In genomic region chr14:108034162-108034561, GRCm38 (mm10) we compare ENCODE assay signal across 27 mouse cellular contexts.
DNase-seq lines count a peak whose midpoint lies in the region; ATAC-seq and TF ChIP-seq lines count a peak whose summit lies in the region.
"Had no signal": no experiment of that assay in that cellular context is flagged by ENCODE, and none has a peak within 500 bp of the region (broad histone marks: within the 10 kb centered on the region; RNA-seq: fewer than 3 reads in every experiment).

No protein-coding gene starts in this region.

- H3K79me3 ChIP-seq in C2C12 (ENCODE audit: low read depth) = no peaks in the 10 kb centered on the region

- no peaks in the 10 kb centered on the region for H3K36me3 ChIP-seq in limb, embryonic 14.5 days (ENCODE audit: control insufficient read depth, insufficient read depth, low read length)
- H3K36me3 ChIP-seq in limb, embryonic 10.5 days = no peaks in the 10 kb centered on the region
- no peaks in the 10 kb centered on the region for H3K36me3 ChIP-seq in C2C12 (ENCODE audit: control insufficient read depth, insufficient read depth)
- H3K36me3 ChIP-seq in forebrain, embryonic 12.5 days (replicated peaks) = no peaks in the 10 kb centered on the region
- H3K36me3 ChIP-seq: embryonic facial prominence, embryonic 12.5 days; G1E; heart, embryonic 12.5 days; heart, embryonic 15.5 days; hindbrain, embryonic 10.5 days; hindbrain, embryonic 13.5 days; intestine, embryonic 15.5 days had no signal

- no peak overlapping the region for H3K27ac ChIP-seq in limb, embryonic 14.5 days (replicated peaks; ENCODE audit: low read depth, low read length)
- no peak overlapping the region for H3K27ac ChIP-seq in limb, embryonic 10.5 days
- H3K27ac ChIP-seq in forebrain, embryonic 12.5 days = no peak overlapping the region
- H3K27ac ChIP-seq: embryonic facial prominence, embryonic 12.5 days; forebrain, embryonic 13.5 days; heart, embryonic 15.5 days; hindbrain, embryonic 10.5 days; hindbrain, embryonic 13.5 days; intestine, embryonic 15.5 days had no signal

- no peaks in the 10 kb centered on the region for H3K27me3 ChIP-seq in limb, embryonic 14.5 days (ENCODE audit: control insufficient read depth, insufficient read depth, low read length)
- H3K27me3 ChIP-seq in limb, embryonic 10.5 days (ENCODE audit: low read depth, poor library complexity, severe bottlenecking) = no peaks in the 10 kb centered on the region
- no peaks in the 10 kb centered on the region for H3K27me3 ChIP-seq in C2C12 (ENCODE audit: control insufficient read depth, insufficient read depth, insufficient read length)
- no peaks in the 10 kb centered on the region for H3K27me3 ChIP-seq in forebrain, embryonic 12.5 days
- H3K27me3 ChIP-seq: CH12.LX; embryonic facial prominence, embryonic 12.5 days; forebrain, embryonic 13.5 days; heart, embryonic 12.5 days; heart, embryonic 15.5 days; hindbrain, embryonic 13.5 days; intestine, embryonic 15.5 days had no signal

- WGBS in limb, embryonic 14.5 days = 68% methylated on average over 1 of the region's 1 CpGs
- WGBS in limb, embryonic 10.5 days = 85% methylated on average over 1 of the region's 1 CpGs
- WGBS in forebrain, embryonic 12.5 days = 91% methylated on average over 1 of the region's 1 CpGs

- no peak for TF ChIP-seq POLR2A in limb, embryonic 14.5 days (IDR thresholded peaks at IDR 0.05; ENCODE audit: borderline replicate concordance, extremely low read depth, insufficient read depth, insufficient read length)

- peak; percentile 9 for DNase-seq in limb, embryonic 14.5 days (ENCODE audit: low spot score)
- DNase-seq in limb, embryonic 10.5 days (ENCODE audit: low spot score) = no peak
- peak; percentile 42 for DNase-seq in brain, adult 2 months (ENCODE audit: low read depth, low spot score)
- DNase-seq in kidney, adult 11 months = no peak
- DNase-seq: adrenal gland, adult 2 months; adrenal gland, postnatal 14 days; cerebellum, adult 11-12 months; cerebellum, adult 8-10 months; cerebellum, postnatal 10 days; gastrocnemius, postnatal 25 days; heart, adult 18-20 months; heart, postnatal 10 days; heart, postnatal 36 days had no signal

- ATAC-seq in limb, embryonic 14.5 days (ENCODE audit: low FRiP score, low read depth) = no peak
- ATAC-seq in forebrain, embryonic 12.5 days (ENCODE audit: low FRiP score) = no peak
- ATAC-seq: forebrain, embryonic 13.5 days; forebrain, embryonic 16.5 days; hindbrain, embryonic 16.5 days; intestine, embryonic 15.5 days had no signal

- no peak overlapping the region for H3K4me3 ChIP-seq in limb, embryonic 14.5 days (replicated peaks; ENCODE audit: low read length)
- H3K4me3 ChIP-seq in limb, embryonic 10.5 days = no peak overlapping the region
- no peak overlapping the region for H3K4me3 ChIP-seq in C2C12 (ENCODE audit: insufficient read depth, poor library complexity, severe bottlenecking)
- H3K4me3 ChIP-seq in forebrain, embryonic 12.5 days (replicated peaks) = no peak overlapping the region
- H3K4me3 ChIP-seq: embryonic facial prominence, embryonic 12.5 days; erythroblast, embryonic 14.5 days; forebrain, embryonic 13.5 days; heart, embryonic 12.5 days; heart, embryonic 15.5 days; hindbrain, embryonic 10.5 days; hindbrain, embryonic 13.5 days; intestine, embryonic 15.5 days had no signal

- H3K4me2 ChIP-seq in limb, embryonic 14.5 days (replicated peaks; ENCODE audit: low read depth, low read length, severe bottlenecking) = no peak overlapping the region
- H3K4me2 ChIP-seq in forebrain, embryonic 12.5 days = no peak overlapping the region
- H3K4me2 ChIP-seq: embryonic facial prominence, embryonic 12.5 days; forebrain, embryonic 13.5 days; heart, embryonic 12.5 days; heart, embryonic 15.5 days; hindbrain, embryonic 13.5 days; intestine, embryonic 15.5 days had no signal

- no peak overlapping the region for H3ac ChIP-seq in C2C12 (ENCODE audit: control insufficient read depth, insufficient read length, low read depth)

- no peaks in the 10 kb centered on the region for H3K9me3 ChIP-seq in limb, embryonic 14.5 days (ENCODE audit: control insufficient read depth, low read length)
- H3K9me3 ChIP-seq in limb, embryonic 10.5 days (replicated peaks) = no peaks in the 10 kb centered on the region
- no peaks in the 10 kb centered on the region for H3K9me3 ChIP-seq in forebrain, embryonic 12.5 days
- H3K9me3 ChIP-seq: embryonic facial prominence, embryonic 12.5 days; forebrain, embryonic 13.5 days; G1E; heart, embryonic 12.5 days; heart, embryonic 15.5 days; hindbrain, embryonic 10.5 days; hindbrain, embryonic 13.5 days; intestine, embryonic 15.5 days had no signal

- no peak overlapping the region for H3K9ac ChIP-seq in limb, embryonic 14.5 days (ENCODE audit: low read depth, low read length, severe bottlenecking)
- H3K9ac ChIP-seq in forebrain, embryonic 12.5 days = no peak overlapping the region
- H3K9ac ChIP-seq: embryonic facial prominence, embryonic 12.5 days; forebrain, embryonic 13.5 days; heart, embryonic 12.5 days; heart, embryonic 15.5 days; hindbrain, embryonic 13.5 days; intestine, embryonic 15.5 days had no signal

- no peaks in the 10 kb centered on the region for H3K79me2 ChIP-seq in C2C12 (ENCODE audit: control insufficient read depth, insufficient read depth)

- no peak for TF ChIP-seq CTCF in C2C12 (IDR thresholded peaks at IDR 0.05; ENCODE audit: control insufficient read depth, insufficient read depth, insufficient read length)

- H3K4me1 ChIP-seq in limb, embryonic 14.5 days (ENCODE audit: control insufficient read depth, insufficient read depth, low read length) = no peaks in the 10 kb centered on the region
- H3K4me1 ChIP-seq in limb, embryonic 10.5 days = no peaks in the 10 kb centered on the region
- H3K4me1 ChIP-seq in forebrain, embryonic 12.5 days = no peaks in the 10 kb centered on the region
- H3K4me1 ChIP-seq: embryonic facial prominence, embryonic 12.5 days; forebrain, embryonic 13.5 days; heart, embryonic 12.5 days; heart, embryonic 15.5 days; hindbrain, embryonic 10.5 days; hindbrain, embryonic 13.5 days; intestine, embryonic 15.5 days had no signal

TF ChIP-seq in C2C12, 6 proteins besides CTCF, POLR2A, EP300 and RAD21:
- no peak for TF ChIP-seq CEBPB (IDR thresholded peaks at IDR 0.05; ENCODE audit: low read depth)
- TF ChIP-seq USF1 (IDR thresholded peaks at IDR 0.05; ENCODE audit: low read depth) = no peak
- TF ChIP-seq MYOD1 (IDR thresholded peaks at IDR 0.05; ENCODE audit: control insufficient read depth, insufficient read length, low read depth) = peak; percentile 89
- no peak for TF ChIP-seq MYOG (IDR thresholded peaks at IDR 0.05; ENCODE audit: control insufficient read depth, extremely low read depth, insufficient read length)
- TF ChIP-seq MAX (IDR thresholded peaks at IDR 0.05) = no peak
- peak; percentile 83 for TF ChIP-seq FOSL1 (IDR thresholded peaks at IDR 0.05; ENCODE audit: insufficient read depth, low read length, poor library complexity, severe bottlenecking)

Comparison
In these comparisons a context has a peak if more than half of its experiments do, and no peak if none do; other contexts are left out.
1. DNase-seq: peak in limb, embryonic 14.5 days (single experiment) and brain, adult 2 months (single experiment); none in limb, embryonic 10.5 days (single experiment) and kidney, adult 11 months (single experiment).